Mouse (Mus musculus) heart, postnatal 10 days (tissue): ENCODE results near the gene Timm23. TPM values are rescaled to one million over a fixed set of nuclear protein-coding genes. Genes with fewer than 3 reads are reported as not detected.
"Not testable (repeated sequence)": the region's sequence is repeated elsewhere in the genome, so short reads cannot be mapped to it uniquely, and the experiment has no call there.

Experiments
- DNase-seq, 2 experiments: peaks; one replicate each; pipeline ENCODE4 v3.0.0; 2021
- intact Hi-C: fragments of 180-260 bp; cut with DNase I; formaldehyde crosslinking; loops from one replicate; pipeline ENCODE4 v1.15.1; 2025
- total RNA-seq, 2 experiments: library from RNA; stranded (reverse); gene quantifications; 2 replicates each; pipeline ENCODE4 v1.2.3; 2021

Gene Timm23
- total RNA-seq = 100 to 1,000 TPM; 159 to 184 TPM

- intact Hi-C loops = no loop called here
- DNase-seq = peak; percentile 92 to 95
Observed at GRCm38 (mm10) chr14:32201791-32202451, at the start of gene Timm23, which contains the start of gene Parg. Timm23 (minus strand) TSS chr14:32201898. Parg (plus strand) TSS chr14:32201949.

DNA sequence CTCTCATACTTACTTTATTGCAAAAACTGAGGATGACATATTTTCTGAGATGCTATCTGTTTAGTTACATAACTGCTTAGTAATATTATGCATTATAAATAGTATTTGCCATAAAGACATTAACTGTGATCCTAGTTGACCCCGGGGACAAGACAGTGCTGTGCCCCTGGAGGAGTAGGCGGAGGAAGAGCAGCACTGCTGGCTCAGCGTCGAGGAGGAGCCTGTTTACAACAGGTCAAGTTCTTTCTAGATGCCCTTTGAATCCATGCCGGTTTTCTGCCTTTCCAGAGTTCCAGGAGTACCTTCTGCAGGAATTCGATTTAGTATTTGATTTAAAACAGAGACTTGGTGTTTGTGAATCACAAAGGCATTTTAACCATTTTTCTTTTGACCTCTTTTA lies 47.9 kb upstream of the Timm23 start:
- intact Hi-C loops = no loop called here
- no peak for DNase-seq

DNA sequence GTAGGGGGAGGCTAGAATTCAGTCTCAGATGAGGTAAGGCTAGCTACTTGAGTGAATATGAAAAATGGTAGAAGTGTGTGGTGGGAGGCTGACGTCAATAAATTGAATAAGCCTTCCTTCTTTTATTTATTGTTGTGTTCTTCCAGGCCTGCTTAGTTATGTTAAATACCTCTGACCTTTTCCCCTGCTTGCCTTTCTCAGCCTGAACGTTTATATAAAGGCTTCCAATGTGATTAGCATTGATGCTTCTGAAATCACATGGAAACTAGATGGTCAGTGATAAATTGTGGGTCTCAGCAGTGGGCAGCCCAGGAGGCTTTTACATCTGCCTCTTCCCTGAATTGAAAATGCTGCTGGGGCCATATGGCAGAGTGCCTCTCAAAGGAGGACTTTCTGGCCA lies 44.3 kb upstream of the Timm23 start:
- DNase-seq = no peak
- intact Hi-C loops = no loop called here

GRCm38 (mm10) chr14:32242401-32242800 lies 40.7 kb upstream of the Timm23 start:
- intact Hi-C loops = no loop called here
- DNase-seq = no peak

DNA sequence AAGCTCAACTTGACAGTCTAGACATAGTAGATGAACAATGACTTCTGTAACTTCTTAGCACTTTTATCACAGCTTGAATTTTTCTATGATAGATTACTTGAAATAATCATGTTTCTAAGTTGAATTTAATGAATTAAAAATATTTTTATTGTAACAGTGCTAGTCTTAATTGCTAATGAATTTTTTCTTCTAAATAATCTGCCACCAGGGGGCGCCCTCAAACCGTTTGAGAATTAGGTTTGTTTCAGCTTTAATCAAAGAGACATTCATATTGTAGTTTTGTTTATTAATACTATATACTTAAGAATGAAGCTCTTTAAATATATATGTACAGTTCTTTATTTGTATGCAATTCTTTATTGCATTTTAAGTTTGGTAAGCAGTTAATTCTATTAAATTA lies 27.3 kb upstream of the Timm23 start:
- peak; percentile 44 to 74 for DNase-seq
- intact Hi-C loops = loop anchor here (1.0 to 2.0 kb wide), 2 partner anchors 244 to 253 kb away; no protein-coding TSS in a partner anchor

GRCm38 (mm10) chr14:32226601-32227000 lies 24.9 kb upstream of the Timm23 start:
- DNase-seq = peak; percentile 6 to 28
- intact Hi-C loops = no loop called here

DNA sequence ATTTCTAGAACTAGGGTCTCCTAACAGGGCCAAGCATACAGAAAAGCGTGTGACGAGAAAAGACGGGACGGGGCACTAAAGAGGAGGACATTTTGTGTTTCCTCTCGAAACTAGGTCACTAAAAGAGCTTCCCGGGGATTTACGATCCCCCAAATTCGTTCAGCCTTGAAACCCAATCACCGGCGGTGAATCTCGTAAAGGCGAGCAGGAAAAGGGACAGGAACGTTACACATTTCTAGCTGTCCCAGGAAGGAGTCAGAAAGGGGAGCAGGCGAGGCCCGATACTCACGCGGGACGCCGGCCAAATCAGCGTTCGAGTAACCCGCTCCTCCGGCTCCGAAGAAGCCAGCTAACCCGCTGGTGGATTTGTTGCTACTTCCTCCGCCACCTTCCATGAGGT lies 344 bp downstream of the Timm23 start:
- DNase-seq = no peak
- intact Hi-C loops = no loop called here

- DNase-seq = not testable (repeated sequence)
- intact Hi-C loops = loop anchor here (2.0 kb wide), 1 partner anchor 71 kb away; no protein-coding TSS in a partner anchor
Observed at GRCm38 (mm10) chr14:32193557-32193956, 8.1 kb downstream of the Timm23 start.

DNA sequence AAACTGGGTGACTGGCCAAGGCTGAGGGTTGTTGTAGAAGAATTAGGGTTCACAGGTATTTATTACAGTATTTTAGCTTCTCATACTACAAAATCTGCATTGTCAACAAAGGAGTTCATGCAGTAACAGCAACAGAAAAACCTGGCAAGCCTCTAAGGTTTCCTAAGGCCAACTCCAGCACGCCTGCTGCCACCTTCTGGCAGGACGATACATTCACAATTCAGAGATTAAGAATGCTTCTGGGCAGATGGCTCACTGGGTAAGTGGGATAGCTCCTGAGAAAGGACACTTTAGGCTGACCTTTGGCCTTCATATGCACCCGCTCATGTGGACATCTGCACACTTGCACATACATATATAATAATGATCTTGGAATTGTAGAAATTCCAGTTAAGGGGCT lies 9.3 kb downstream of the Timm23 start:
- peak; percentile 72 to 80 for DNase-seq
- intact Hi-C loops = loop anchor here (2.0 kb wide), 1 partner anchor 70 kb away; no protein-coding TSS in a partner anchor

DNA sequence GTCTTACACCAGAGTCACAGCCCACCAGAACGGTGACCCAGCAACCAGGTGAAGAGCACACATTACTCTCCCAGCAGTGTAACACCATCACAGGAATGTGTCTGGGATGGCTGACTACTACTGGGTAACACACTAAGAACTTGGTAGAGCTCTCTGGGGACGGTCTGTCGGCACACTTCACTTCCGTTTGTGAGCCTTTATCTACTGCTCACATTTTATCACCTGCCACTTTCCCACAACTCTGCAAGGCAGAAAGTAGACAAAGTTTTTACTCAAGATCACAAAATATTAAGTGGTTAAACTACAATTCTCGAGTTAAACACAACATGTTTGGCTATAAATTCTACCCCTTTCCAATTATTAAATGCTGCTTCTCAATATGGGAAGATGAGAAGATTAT lies 9.8 kb downstream of the Timm23 start:
- DNase-seq = no peak
- intact Hi-C loops = loop anchor here (2.0 kb wide), 1 partner anchor 69 kb away; no protein-coding TSS in a partner anchor

- DNase-seq = no peak
- intact Hi-C loops = no loop called here
Observed at GRCm38 (mm10) chr14:32190627-32191391, 10.9 kb downstream of the Timm23 start.

GRCm38 (mm10) chr14:32183846-32184245 lies 17.9 kb downstream of the Timm23 start:
- no peak for DNase-seq
- intact Hi-C loops = loop anchor here (10.0 kb wide), 1 partner anchor 389 kb away; no protein-coding TSS in a partner anchor

DNA sequence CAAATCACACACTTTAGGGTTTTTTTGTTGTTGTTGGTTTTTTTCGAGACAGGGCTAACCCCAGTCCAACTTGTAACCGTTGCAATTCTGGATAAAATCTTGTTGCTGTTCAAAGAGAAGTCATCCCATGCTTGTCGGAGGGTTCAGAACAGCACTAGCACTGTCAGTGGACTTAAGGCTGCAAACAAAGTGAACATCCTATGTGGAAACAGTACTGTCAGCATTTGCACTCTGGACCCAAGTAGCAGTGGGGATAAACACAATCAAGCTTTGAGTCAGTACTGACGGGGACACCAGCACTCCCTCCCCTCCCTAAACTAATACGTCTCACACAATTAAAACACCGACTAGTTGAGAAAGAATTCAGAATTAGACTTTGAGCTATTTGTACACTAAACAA lies 20.8 kb downstream of the Timm23 start:
- intact Hi-C loops = loop anchor here (10.0 kb wide), 1 partner anchor 386 kb away; no protein-coding TSS in a partner anchor
- DNase-seq = no peak

DNA sequence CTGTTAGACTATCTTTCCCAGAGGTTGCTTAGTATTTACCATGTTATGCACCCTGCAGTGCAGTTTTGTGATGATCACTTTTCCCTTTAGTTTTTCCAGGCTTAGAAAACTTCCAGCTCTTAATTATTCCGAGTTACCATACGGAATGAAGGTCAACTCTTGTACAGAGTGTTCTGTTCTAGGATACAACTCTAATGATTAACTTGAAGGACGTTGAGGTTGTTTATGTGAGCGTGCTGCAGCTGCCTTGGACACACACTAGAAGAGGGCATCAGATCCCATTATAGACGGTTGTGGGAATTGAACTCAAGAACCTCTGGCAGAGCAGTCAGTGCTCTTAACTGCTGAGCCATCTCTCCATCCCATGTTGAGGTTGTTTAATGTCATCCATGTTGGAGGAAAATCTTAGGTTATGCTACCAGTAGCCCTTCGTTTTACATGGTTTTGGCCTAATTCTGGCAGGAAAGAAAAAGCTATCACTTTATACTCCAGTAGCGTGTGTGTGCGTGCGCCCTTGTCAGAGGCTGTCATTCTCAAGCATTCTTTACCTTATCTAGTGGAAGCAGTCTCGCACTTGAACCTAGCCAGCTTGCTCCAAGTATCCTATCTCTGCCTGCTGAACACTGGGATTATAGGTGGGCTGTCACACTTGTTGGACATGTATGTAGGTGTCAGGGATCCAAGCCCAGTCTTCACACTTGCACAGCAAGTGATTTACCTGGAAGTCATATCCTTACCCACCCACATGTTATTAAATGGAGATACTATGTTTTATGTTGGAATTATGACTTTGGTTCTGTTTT lies 22.1 kb downstream of the Timm23 start:
- no peak for DNase-seq
- intact Hi-C loops = loop anchor here (10.0 kb wide), 1 partner anchor 385 kb away; no protein-coding TSS in a partner anchor

GRCm38 (mm10) chr14:32176590-32176989 lies 25.1 kb downstream of the Timm23 start:
- intact Hi-C loops, DNase-seq: not testable (repeated sequence)

- intact Hi-C loops = no loop called here
- DNase-seq = no peak
Observed at GRCm38 (mm10) chr14:32175310-32175709, 26.4 kb downstream of the Timm23 start.

GRCm38 (mm10) chr14:32170137-32170536 lies 31.6 kb downstream of the Timm23 start:
- no peak for DNase-seq
- intact Hi-C loops = no loop called here

GRCm38 (mm10) chr14:32168653-32169231 lies 33.0 kb downstream of the Timm23 start:
- intact Hi-C loops = no loop called here
- peak in 1 of 2 experiments; percentile 22 for DNase-seq

DNA sequence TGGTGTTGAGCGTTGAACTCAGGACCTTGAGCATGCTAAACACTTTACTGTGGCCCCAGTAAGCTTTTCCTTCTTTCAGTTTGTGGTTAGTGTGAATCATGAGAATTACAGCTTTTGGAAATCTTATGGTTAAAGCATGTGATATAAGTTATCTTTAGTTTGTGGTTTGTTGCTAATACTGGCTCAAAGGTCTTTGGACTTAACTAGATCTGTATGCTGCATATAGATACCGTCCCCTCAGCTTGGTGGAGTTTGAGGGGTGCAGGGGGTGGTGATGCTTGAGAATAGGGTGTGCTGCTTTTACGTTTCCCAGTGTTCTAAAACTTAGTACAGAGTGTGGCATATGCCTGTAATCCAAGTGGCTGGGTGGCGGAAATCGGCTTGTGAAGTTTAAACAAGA lies 34.4 kb downstream of the Timm23 start:
- DNase-seq = no peak
- intact Hi-C loops = no loop called here

- intact Hi-C loops = no loop called here
- DNase-seq = no peak
Observed at GRCm38 (mm10) chr14:32166840-32167239, 34.9 kb downstream of the Timm23 start.
